Mouse (Mus musculus): ENCODE data around the gene Ankmy1. TPM values are rescaled to one million over a fixed set of nuclear protein-coding genes. Genes with fewer than 3 reads are reported as not detected.

Gene Ankmy1
- polyA plus RNA-seq, 1 experiment: not detected

DNA sequence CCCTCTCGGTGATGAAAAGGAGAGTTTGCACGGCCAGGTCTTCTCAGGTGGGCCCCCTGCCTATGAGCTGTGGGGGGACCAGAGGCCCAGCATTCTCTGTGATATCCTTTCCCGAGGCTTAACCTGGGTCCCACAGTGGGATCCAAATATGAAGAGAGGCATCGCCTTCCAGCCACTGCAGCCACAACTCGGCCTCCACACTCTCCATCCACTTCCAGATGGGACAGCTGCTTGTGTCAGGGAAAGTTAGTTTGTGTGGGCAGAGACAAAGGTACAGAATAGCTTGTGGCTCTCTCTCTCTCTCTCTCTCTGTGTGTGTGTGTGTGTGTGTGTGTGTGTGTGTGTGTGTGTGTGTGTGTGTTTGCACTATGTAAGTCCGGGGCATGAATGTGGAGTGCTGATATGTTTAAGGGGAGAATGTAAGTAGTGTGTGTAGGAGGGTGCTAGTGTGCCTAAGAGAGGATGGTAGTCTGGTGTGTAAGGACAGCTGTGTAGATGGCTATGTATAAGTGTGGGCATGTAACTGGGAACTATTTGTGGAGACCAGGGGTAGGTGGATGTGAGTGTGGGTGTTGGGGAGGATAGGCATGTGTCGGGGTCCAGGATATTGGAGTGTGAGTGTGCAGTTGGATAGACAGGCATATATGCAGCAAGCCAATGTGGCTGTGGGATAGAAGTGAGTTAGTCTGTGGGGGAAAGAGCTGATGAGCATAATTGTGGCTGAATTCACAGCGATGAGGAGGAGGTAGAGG, 27.2 kb downstream of the Ankmy1 start:
- H3K4me3 ChIP-seq (ENCODE audit: low read depth, low read length): no peak overlapping the region
- TF ChIP-seq CTCF (IDR thresholded peaks at IDR 0.05; ENCODE audit: extremely low read depth, insufficient read length, insufficient replicate concordance, low read depth, low read length): no peak
- H3K36me3 ChIP-seq (ENCODE audit: control insufficient read depth, insufficient read depth, low read length): no peaks in the 10 kb centered on the region
- H3K4me1 ChIP-seq (ENCODE audit: control insufficient read depth, insufficient read depth, insufficient read length, low read length): no peaks in the 10 kb centered on the region
- 71% methylated on average over 8 of the region's 8 CpGs for WGBS
- no peaks in the 10 kb centered on the region for H3K27me3 ChIP-seq (ENCODE audit: control insufficient read depth, insufficient read depth, low read length)
- H3K27ac ChIP-seq (ENCODE audit: insufficient read depth, low read depth, low read length): no peak overlapping the region

DNA sequence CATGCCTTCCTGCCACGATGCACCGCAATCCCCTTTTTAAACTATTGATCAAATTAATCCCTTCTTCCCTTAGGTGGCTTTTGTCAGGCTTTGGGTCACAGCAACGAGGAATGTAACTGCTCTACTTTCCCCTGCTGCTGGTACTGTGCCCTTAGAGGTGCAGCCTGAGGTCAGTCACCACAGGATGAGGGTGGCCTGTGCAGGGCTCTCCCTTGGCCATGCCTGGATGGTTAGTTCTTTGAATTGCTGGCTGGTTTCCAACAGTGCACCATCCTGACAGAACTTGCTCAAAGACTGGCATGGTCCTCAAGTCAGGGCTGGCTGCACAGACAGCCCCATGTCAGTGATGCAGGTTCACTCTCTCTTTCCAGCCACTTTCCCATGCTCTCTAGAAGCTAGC, 28.7 kb downstream of the Ankmy1 start:
- 65% methylated on average over 3 of the region's 3 CpGs for WGBS

GRCm38 (mm10) chr1:92872666-92873065, 30.0 kb downstream of the Ankmy1 start:
- H3K4me3 ChIP-seq (ENCODE audit: low read depth, low read length): no peak overlapping the region
- 59% methylated on average over 7 of the region's 7 CpGs for WGBS
- H3K4me1 ChIP-seq (ENCODE audit: control insufficient read depth, insufficient read depth, insufficient read length, low read length): no peaks in the 10 kb centered on the region
- H3K27ac ChIP-seq (ENCODE audit: insufficient read depth, low read depth, low read length): no peak overlapping the region
- no peaks in the 10 kb centered on the region for H3K36me3 ChIP-seq (ENCODE audit: control insufficient read depth, insufficient read depth, low read length)
- no peak for TF ChIP-seq CTCF (IDR thresholded peaks at IDR 0.05; ENCODE audit: extremely low read depth, insufficient read length, insufficient replicate concordance, low read depth, low read length)
- no peak for TF ChIP-seq POLR2A (IDR thresholded peaks at IDR 0.05; ENCODE audit: low read depth, low read length)
- no peaks in the 10 kb centered on the region for H3K27me3 ChIP-seq (ENCODE audit: control insufficient read depth, insufficient read depth, low read length)

More for the DNA sequence above, 28.7 kb downstream of the Ankmy1 start:
- no peaks in the 10 kb centered on the region for H3K36me3 ChIP-seq (ENCODE audit: control insufficient read depth, insufficient read depth, low read length)
- TF ChIP-seq CTCF (IDR thresholded peaks at IDR 0.05; ENCODE audit: extremely low read depth, insufficient read length, insufficient replicate concordance, low read depth, low read length) (no peak), POLR2A (IDR thresholded peaks at IDR 0.05; ENCODE audit: low read depth, low read length) (no peak)
- no peak overlapping the region for H3K27ac ChIP-seq (ENCODE audit: insufficient read depth, low read depth, low read length)
- no peak overlapping the region for H3K4me3 ChIP-seq (ENCODE audit: low read depth, low read length)
- H3K27me3 ChIP-seq (ENCODE audit: control insufficient read depth, insufficient read depth, low read length): no peaks in the 10 kb centered on the region
- H3K4me1 ChIP-seq (ENCODE audit: control insufficient read depth, insufficient read depth, insufficient read length, low read length): no peaks in the 10 kb centered on the region

DNA sequence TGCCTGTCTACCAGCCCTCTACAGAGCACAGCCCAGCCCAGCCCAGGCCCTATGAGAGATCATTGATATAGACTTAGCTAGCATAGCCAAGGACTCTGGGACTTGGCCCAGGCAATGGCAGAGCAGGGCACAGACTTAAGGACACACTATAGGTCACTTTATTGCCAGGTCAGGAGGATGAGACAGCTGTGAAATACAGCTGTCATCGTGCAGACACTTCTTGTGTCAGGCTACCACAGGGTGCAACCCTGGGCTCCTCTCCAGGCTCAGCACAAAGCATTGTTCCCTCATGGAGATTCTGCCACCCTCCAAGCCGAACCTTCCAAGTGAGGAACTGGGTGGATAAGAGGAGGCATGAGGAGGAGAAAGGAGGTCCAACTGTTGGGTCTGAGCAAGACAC, 32.7 kb downstream of the Ankmy1 start:
- H3K27me3 ChIP-seq (ENCODE audit: control insufficient read depth, insufficient read depth, low read length): no peaks in the 10 kb centered on the region
- H3K36me3 ChIP-seq (ENCODE audit: control insufficient read depth, insufficient read depth, low read length): no peaks in the 10 kb centered on the region
- WGBS: 80% methylated on average over 2 of the region's 2 CpGs
- TF ChIP-seq POLR2A (IDR thresholded peaks at IDR 0.05; ENCODE audit: low read depth, low read length) (no peak), CTCF (IDR thresholded peaks at IDR 0.05; ENCODE audit: extremely low read depth, insufficient read length, insufficient replicate concordance, low read depth, low read length) (no peak)
- H3K27ac ChIP-seq (ENCODE audit: insufficient read depth, low read depth, low read length): no peak overlapping the region
- H3K4me3 ChIP-seq (ENCODE audit: low read depth, low read length): no peak overlapping the region
- H3K4me1 ChIP-seq (ENCODE audit: control insufficient read depth, insufficient read depth, insufficient read length, low read length): no peaks in the 10 kb centered on the region

GRCm38 (mm10) chr1:92866170-92866569, 36.5 kb downstream of the Ankmy1 start:
- H3K27me3 ChIP-seq (ENCODE audit: control insufficient read depth, insufficient read depth, low read length): no peaks in the 10 kb centered on the region
- TF ChIP-seq POLR2A (IDR thresholded peaks at IDR 0.05; ENCODE audit: low read depth, low read length): no peak
- no peak for TF ChIP-seq CTCF (IDR thresholded peaks at IDR 0.05; ENCODE audit: extremely low read depth, insufficient read length, insufficient replicate concordance, low read depth, low read length)
- H3K36me3 ChIP-seq (ENCODE audit: control insufficient read depth, insufficient read depth, low read length): no peaks in the 10 kb centered on the region
- H3K4me3 ChIP-seq (ENCODE audit: low read depth, low read length): no peak overlapping the region
- WGBS: 59% methylated on average over 2 of the region's 2 CpGs
- H3K4me1 ChIP-seq (ENCODE audit: control insufficient read depth, insufficient read depth, insufficient read length, low read length): no peaks in the 10 kb centered on the region
- no peak overlapping the region for H3K27ac ChIP-seq (ENCODE audit: insufficient read depth, low read depth, low read length)

GRCm38 (mm10) chr1:92863268-92863667, 39.4 kb downstream of the Ankmy1 start:
- Histone ChIP-seq H3K4me1 (ENCODE audit: control insufficient read depth, insufficient read depth, insufficient read length, low read length) (no peaks in the 10 kb centered on the region), H3K27ac (ENCODE audit: insufficient read depth, low read depth, low read length) (no peak overlapping the region), H3K27me3 (ENCODE audit: control insufficient read depth, insufficient read depth, low read length) (no peaks in the 10 kb centered on the region), H3K4me3 (ENCODE audit: low read depth, low read length) (no peak overlapping the region), H3K36me3 (ENCODE audit: control insufficient read depth, insufficient read depth, low read length) (no peaks in the 10 kb centered on the region)
- WGBS: 88% methylated on average over 4 of the region's 4 CpGs
- TF ChIP-seq POLR2A (IDR thresholded peaks at IDR 0.05; ENCODE audit: low read depth, low read length) (no peak), CTCF (IDR thresholded peaks at IDR 0.05; ENCODE audit: extremely low read depth, insufficient read length, insufficient replicate concordance, low read depth, low read length) (no peak)

GRCm38 (mm10) chr1:92861503-92861902, 41.2 kb downstream of the Ankmy1 start:
- Histone ChIP-seq H3K4me1 (ENCODE audit: control insufficient read depth, insufficient read depth, insufficient read length, low read length) (no peaks in the 10 kb centered on the region), H3K4me3 (ENCODE audit: low read depth, low read length) (no peak overlapping the region), H3K27ac (ENCODE audit: insufficient read depth, low read depth, low read length) (no peak overlapping the region), H3K27me3 (ENCODE audit: control insufficient read depth, insufficient read depth, low read length) (no peaks in the 10 kb centered on the region), H3K36me3 (ENCODE audit: control insufficient read depth, insufficient read depth, low read length) (no peaks in the 10 kb centered on the region)
- no peak for TF ChIP-seq CTCF (IDR thresholded peaks at IDR 0.05; ENCODE audit: extremely low read depth, insufficient read length, insufficient replicate concordance, low read depth, low read length)
- no peak for TF ChIP-seq POLR2A (IDR thresholded peaks at IDR 0.05; ENCODE audit: low read depth, low read length)
- WGBS: 69% methylated on average over 6 of the region's 6 CpGs
